Mouse (Mus musculus): ENCODE results near the gene B3galnt1. TPM values are rescaled to one million over a fixed set of nuclear protein-coding genes. Genes with fewer than 3 reads are reported as not detected.

Gene B3galnt1
- total and polyA plus RNA-seq, 3 experiments = 0.08 TPM; not detected in 2

GRCm38 (mm10) chr3:69607468-69607867 is 8.7 kb upstream of the B3galnt1 start:
- Histone ChIP-seq H3K36me3 (replicated peaks in 1 of 2; ENCODE audit: control insufficient read depth in 1 of 2, insufficient read depth in 1 of 2, low read length in 1 of 2) (no peaks in the 10 kb centered on the region), H3K27ac (ENCODE audit: insufficient read depth, low read depth) (no peak overlapping the region), H3K4me1 (ENCODE audit: control insufficient read depth in 1 of 2, insufficient read depth in 2 of 2) (peaks cover 0 to 16% of the 10 kb centered on the region in 2 experiments; a peak in 1 of 4 replicates), H3K9me3 (replicated peaks; ENCODE audit: low read length) (no peaks in the 10 kb centered on the region), H3K79me2 (replicated peaks; ENCODE audit: control insufficient read depth, extremely low read depth, insufficient read depth, poor library complexity, severe bottlenecking) (no peaks in the 10 kb centered on the region), H3K4me3 (replicated peaks in 1 of 3; ENCODE audit: low read depth in 2 of 3, low read length in 2 of 3, poor library complexity in 1 of 3) (no peak overlapping the region), H3K27me3 (replicated peaks) (no peaks in the 10 kb centered on the region), H3K4me2 (ENCODE audit: insufficient read depth, low read depth, poor library complexity, severe bottlenecking) (no peak overlapping the region), H3K9ac (ENCODE audit: insufficient read depth, low read depth) (no peak overlapping the region)
- dilution Hi-C loops (cut with MboI; ENCODE audit: extremely low pct_ligation_motif_present, extremely low pct_unique_long_range_greater_than_20kb, low sequenced_read_pairs) = no loop called here
- DNase-seq (ENCODE audit: extremely low read depth) = no peak
- TF ChIP-seq BHLHE40 (IDR thresholded peaks at IDR 0.05; ENCODE audit: low read depth, low read length) = no peak
- no peak for TF ChIP-seq RAD21 (IDR thresholded peaks at IDR 0.05; ENCODE audit: low read depth, low read length)
- TF ChIP-seq ETS1 (conservative IDR thresholded peaks at IDR 0.05; ENCODE audit: low read depth, low read length) = no peak
- TF ChIP-seq IRF4 (IDR thresholded peaks at IDR 0.05; ENCODE audit: low read depth, low read length) = no peak
- no peak for TF ChIP-seq POLR2A (IDR thresholded peaks at IDR 0.05; ENCODE audit: low read depth, low read length)
- no peak for TF ChIP-seq ELF1 (IDR thresholded peaks at IDR 0.05; ENCODE audit: low read depth, low read length)
- no peak for TF ChIP-seq MYC (IDR thresholded peaks at IDR 0.05; ENCODE audit: low read depth, low read length)
- no peak for TF ChIP-seq CHD1 (IDR thresholded peaks at IDR 0.05; ENCODE audit: low read depth, low read length)
- in situ Hi-C loops (cut with MboI; ENCODE audit: low pct_ligation_motif_present, low pct_unique_long_range_greater_than_20kb, low sequenced_read_pairs) = no loop called here

DNA sequence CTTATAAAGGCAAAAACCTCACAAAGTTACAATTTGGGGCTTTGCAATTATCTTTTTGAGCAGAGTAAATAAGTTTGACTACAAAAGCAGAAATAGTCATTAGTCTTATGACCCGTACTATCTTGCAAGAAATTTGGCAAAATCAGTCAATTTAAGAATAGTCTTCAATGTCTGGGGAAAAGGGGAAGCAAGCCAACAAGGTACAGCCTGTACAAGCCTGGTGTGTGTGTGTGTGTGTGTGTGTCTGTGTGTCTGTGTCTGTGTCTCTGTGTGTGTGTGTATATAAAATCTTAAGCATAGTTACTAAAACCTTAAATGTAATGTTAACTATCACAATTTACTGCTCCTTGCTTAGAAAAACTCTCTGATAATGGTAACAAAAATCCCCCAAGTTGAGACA is 8.2 kb upstream of the B3galnt1 start:
- Histone ChIP-seq H3K4me3 (replicated peaks in 1 of 3; ENCODE audit: low read depth in 2 of 3, low read length in 2 of 3, poor library complexity in 1 of 3) (no peak overlapping the region), H3K27me3 (replicated peaks) (no peaks in the 10 kb centered on the region), H3K79me2 (replicated peaks; ENCODE audit: control insufficient read depth, extremely low read depth, insufficient read depth, poor library complexity, severe bottlenecking) (no peaks in the 10 kb centered on the region), H3K4me1 (ENCODE audit: control insufficient read depth in 1 of 2, insufficient read depth in 2 of 2) (peaks cover 0 to 16% of the 10 kb centered on the region in 2 experiments; a peak in 1 of 4 replicates), H3K9ac (ENCODE audit: insufficient read depth, low read depth) (no peak overlapping the region), H3K4me2 (ENCODE audit: insufficient read depth, low read depth, poor library complexity, severe bottlenecking) (no peak overlapping the region), H3K27ac (ENCODE audit: insufficient read depth, low read depth) (no peak overlapping the region), H3K9me3 (replicated peaks; ENCODE audit: low read length) (no peaks in the 10 kb centered on the region), H3K36me3 (replicated peaks in 1 of 2; ENCODE audit: control insufficient read depth in 1 of 2, insufficient read depth in 1 of 2, low read length in 1 of 2) (no peaks in the 10 kb centered on the region)
- TF ChIP-seq POLR2A (IDR thresholded peaks at IDR 0.05; ENCODE audit: low read depth, low read length) (no peak), POLR2AphosphoS2 (IDR thresholded peaks at IDR 0.05; ENCODE audit: low read depth, low read length) (no peak), JUND (conservative IDR thresholded peaks at IDR 0.05; ENCODE audit: low read depth, low read length) (no peak), CHD2 (IDR thresholded peaks at IDR 0.05; ENCODE audit: low read length) (no peak), CHD1 (IDR thresholded peaks at IDR 0.05; ENCODE audit: low read depth, low read length) (no peak), BHLHE40 (IDR thresholded peaks at IDR 0.05; ENCODE audit: low read depth, low read length) (no peak), GABPA (IDR thresholded peaks at IDR 0.05; ENCODE audit: insufficient replicate concordance, low read depth, low read length) (no peak), MEF2A (IDR thresholded peaks at IDR 0.05; ENCODE audit: borderline replicate concordance, low read depth, low read length) (no peak)
- in situ Hi-C loops (cut with MboI; ENCODE audit: low pct_ligation_motif_present, low pct_unique_long_range_greater_than_20kb, low sequenced_read_pairs) = no loop called here
- DNase-seq (ENCODE audit: extremely low read depth) = no peak
- dilution Hi-C loops (cut with MboI; ENCODE audit: extremely low pct_ligation_motif_present, extremely low pct_unique_long_range_greater_than_20kb, low sequenced_read_pairs) = no loop called here

DNA sequence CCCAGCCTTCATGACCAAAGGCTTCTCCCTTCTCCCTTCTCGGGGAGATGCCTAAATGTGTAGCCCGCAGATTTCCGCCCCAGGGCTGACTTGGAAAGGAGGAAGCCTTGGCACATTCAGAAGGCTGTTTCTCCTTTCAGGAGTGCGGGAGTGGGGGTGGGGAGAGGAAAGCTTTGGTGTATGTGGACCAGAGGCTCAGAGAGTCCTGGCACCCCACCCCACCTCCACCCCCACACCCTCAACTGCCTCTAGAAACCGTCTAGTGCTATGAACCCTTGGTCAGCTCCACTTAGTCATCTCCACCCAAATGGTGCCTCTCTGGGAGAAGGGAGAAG is 373 bp upstream of the B3galnt1 start:
- Histone ChIP-seq H3K9me3 (replicated peaks; ENCODE audit: low read length) (peaks cover 3% of the 10 kb centered on the region), H3K9ac (ENCODE audit: insufficient read depth, low read depth) (no peak overlapping the region), H3K4me2 (ENCODE audit: insufficient read depth, low read depth, poor library complexity, severe bottlenecking) (peak overlapping the region; percentile 57; the same call in 1 of the 2 replicates), H3K27ac (ENCODE audit: insufficient read depth, low read depth) (no peak overlapping the region), H3K36me3 (replicated peaks in 1 of 2; ENCODE audit: control insufficient read depth in 1 of 2, insufficient read depth in 1 of 2, low read length in 1 of 2) (no peaks in the 10 kb centered on the region), H3K4me3 (replicated peaks in 1 of 3; ENCODE audit: low read depth in 2 of 3, low read length in 2 of 3, poor library complexity in 1 of 3) (no peak overlapping the region), H3K27me3 (replicated peaks) (no peaks in the 10 kb centered on the region), H3K4me1 (ENCODE audit: control insufficient read depth in 1 of 2, insufficient read depth in 2 of 2) (peaks cover 0 to 3% of the 10 kb centered on the region in 2 experiments; a peak in 2 of 4 replicates), H3K79me2 (replicated peaks; ENCODE audit: control insufficient read depth, extremely low read depth, insufficient read depth, poor library complexity, severe bottlenecking) (no peaks in the 10 kb centered on the region)
- in situ Hi-C loops (cut with MboI; ENCODE audit: low pct_ligation_motif_present, low pct_unique_long_range_greater_than_20kb, low sequenced_read_pairs) (no loop called here), dilution Hi-C loops (cut with MboI; ENCODE audit: extremely low pct_ligation_motif_present, extremely low pct_unique_long_range_greater_than_20kb, low sequenced_read_pairs) (no loop called here)
- TF ChIP-seq KAT2A (IDR thresholded peaks at IDR 0.05; ENCODE audit: insufficient replicate concordance, low read length) = no peak
- TF ChIP-seq ZC3H11A (IDR thresholded peaks at IDR 0.05; ENCODE audit: low read depth, low read length) = no peak
- TF ChIP-seq USF2 (conservative IDR thresholded peaks at IDR 0.05; ENCODE audit: low read depth, low read length) = no peak
- TF ChIP-seq CHD1 (IDR thresholded peaks at IDR 0.05; ENCODE audit: low read depth, low read length) = no peak
- no peak for TF ChIP-seq USF1 (IDR thresholded peaks at IDR 0.05; ENCODE audit: low read depth, low read length)
- TF ChIP-seq MEF2A (IDR thresholded peaks at IDR 0.05; ENCODE audit: borderline replicate concordance, low read depth, low read length) = no peak
- TF ChIP-seq MAFK (IDR thresholded peaks at IDR 0.05; ENCODE audit: insufficient replicate concordance, low read length) = no peak
- no peak for TF ChIP-seq JUN (IDR thresholded peaks at IDR 0.05; ENCODE audit: insufficient read depth, low read depth, low read length)
- TF ChIP-seq UBTF (IDR thresholded peaks at IDR 0.05; ENCODE audit: low read depth, low read length) = no peak
- TF ChIP-seq ZNF384 (IDR thresholded peaks at IDR 0.05; ENCODE audit: low read depth, low read length) = no peak
- TF ChIP-seq POLR2AphosphoS2 (IDR thresholded peaks at IDR 0.05; ENCODE audit: low read depth, low read length) = no peak
- TF ChIP-seq ELF1 (IDR thresholded peaks at IDR 0.05; ENCODE audit: low read depth, low read length) = no peak
- TF ChIP-seq POLR2A (IDR thresholded peaks at IDR 0.05; ENCODE audit: low read depth, low read length) = no peak
- no peak for TF ChIP-seq ZKSCAN1 (IDR thresholded peaks at IDR 0.05; ENCODE audit: borderline replicate concordance, low read depth, low read length)
- TF ChIP-seq ZMIZ1 (IDR thresholded peaks at IDR 0.05; ENCODE audit: low read depth, low read length) = no peak
- DNase-seq (ENCODE audit: extremely low read depth) = no peak
